Mouse (Mus musculus) spleen, adult 2 months (tissue): ENCODE results near the gene Gm45521.

Experiments
- CTCF ChIP-seq: fragments of 200-500 bp; IDR thresholded peaks from 2 replicates; pipeline ENCODE4 v1.5.1; 2011; ENCODE audit warnings: mild to moderate bottlenecking, inconsistent platforms; ENCODE audit not compliant: insufficient read depth, insufficient read length, insufficient replicate concordance; ENCODE audit errors: extremely low read depth
- POLR2A ChIP-seq: fragments of 200-500 bp; IDR thresholded peaks from 2 replicates; pipeline ENCODE4 v1.6.1; 2011; ENCODE audit warnings: low read depth, low read length, inconsistent platforms

DNA sequence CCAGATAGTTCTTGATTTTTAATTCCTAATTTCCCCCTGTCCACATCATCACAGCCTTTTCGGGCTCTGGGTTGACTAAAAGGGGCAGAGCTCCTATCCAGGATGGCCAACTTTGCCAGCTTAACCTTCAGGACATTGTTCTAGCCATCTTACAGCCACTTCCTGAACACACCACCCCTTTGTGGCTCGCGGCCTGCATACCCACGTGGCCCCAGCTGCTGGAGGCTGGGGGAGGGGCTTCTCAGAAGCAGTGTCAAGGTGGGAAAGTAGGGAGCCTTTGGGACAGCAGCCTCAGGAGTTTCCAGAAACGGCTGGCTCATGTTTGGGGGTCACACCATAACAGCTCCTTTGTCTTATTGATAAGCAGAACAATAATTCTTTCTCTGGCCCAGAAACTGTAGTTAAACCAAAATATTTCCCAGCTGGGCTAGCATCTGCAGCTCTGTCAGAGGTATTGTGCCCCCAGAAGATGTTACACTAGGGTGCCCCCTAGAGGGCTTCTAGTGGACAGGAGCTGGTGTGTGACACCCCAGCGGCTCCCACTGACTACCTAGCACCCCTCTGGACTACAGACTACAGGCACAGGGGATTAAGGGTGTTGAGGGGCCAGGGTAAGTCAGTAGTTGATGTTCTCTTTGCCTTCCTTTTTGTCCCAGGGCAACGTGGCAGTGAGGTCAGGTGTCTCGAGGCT lies 12.6 kb upstream of the Gm45521 start:
- TF ChIP-seq CTCF (no peak; the same call in 1 of the 2 replicates), POLR2A (no peak)
